Mouse (Mus musculus): ENCODE results near the gene Trappc10.
"Not testable (repeated sequence)": the region's sequence is repeated elsewhere in the genome, so short reads cannot be mapped to it uniquely, and the experiment has no call there.

Trappc10 gene

GRCm38 (mm10) chr10:78216376-78217083 is 27.9 kb downstream of the Trappc10 start:
- in situ Hi-C loops (cut with MboI, MseI) = no loop called here

DNA sequence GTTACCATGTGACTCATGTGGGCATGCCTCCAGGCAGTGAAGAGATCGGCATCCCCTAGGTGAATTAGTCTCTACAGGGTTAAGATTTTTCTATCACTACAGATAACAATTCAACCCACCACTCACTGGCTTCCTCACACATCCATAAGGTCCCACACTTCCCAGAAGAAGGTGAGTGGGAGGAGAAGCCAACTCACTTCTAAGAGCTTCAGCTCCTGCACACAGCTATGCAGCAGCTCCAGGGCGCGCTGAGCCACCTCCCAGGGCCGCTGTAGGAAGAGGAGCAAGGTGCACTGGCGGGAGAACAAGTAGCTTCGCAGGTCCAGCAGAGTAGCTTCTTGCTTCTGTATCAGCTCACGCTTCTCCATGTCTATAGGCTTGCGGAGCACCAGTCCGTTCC is 30.1 kb downstream of the Trappc10 start:
- in situ Hi-C loops (cut with MboI, MseI) = no loop called here

- in situ Hi-C loops (cut with MboI, MseI) = no loop called here
Measured at GRCm38 (mm10) chr10:78211311-78211710, 33.1 kb downstream of the Trappc10 start.

DNA sequence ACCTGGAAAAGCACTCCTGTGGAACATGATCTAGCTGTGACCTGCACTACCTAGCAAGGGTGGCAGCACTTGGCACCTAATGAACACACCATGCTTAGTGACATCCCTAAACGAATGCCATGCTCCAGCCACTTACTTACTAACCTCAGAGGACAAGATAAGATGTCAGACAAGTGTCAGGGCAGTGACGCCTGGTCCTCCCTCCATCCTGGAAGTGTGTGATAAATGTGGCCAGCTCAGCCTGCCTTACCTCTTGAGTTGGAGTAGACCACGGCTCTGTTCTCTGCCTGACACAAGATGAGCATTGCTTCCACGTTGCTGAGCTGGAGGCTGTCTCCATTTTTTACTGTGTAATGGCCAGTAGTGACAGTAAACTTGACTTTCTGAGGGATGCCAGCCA is 43.3 kb downstream of the Trappc10 start:
- in situ Hi-C loops (cut with MboI, MseI) = no loop called here

DNA sequence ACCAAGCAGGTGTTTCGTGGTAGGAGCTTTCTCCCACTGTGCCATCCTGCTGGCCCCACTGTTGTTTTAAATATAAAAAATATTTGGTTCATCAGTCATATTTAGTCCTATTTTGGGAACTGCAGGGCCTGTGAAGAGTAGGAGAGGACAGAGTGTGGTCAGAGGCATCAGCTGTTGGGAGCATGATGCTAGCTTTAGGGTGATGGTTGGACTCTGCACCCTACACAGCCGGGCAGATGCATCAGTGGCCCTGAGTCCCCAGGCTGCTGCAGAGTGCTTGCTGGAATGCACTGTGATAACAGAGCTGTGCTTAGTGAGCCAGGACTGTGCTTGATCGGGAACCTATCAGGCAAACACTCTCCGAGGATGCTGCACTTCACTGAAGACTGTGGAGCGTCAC is 51.5 kb downstream of the Trappc10 start:
- in situ Hi-C loops (cut with MboI, MseI) = no loop called here

DNA sequence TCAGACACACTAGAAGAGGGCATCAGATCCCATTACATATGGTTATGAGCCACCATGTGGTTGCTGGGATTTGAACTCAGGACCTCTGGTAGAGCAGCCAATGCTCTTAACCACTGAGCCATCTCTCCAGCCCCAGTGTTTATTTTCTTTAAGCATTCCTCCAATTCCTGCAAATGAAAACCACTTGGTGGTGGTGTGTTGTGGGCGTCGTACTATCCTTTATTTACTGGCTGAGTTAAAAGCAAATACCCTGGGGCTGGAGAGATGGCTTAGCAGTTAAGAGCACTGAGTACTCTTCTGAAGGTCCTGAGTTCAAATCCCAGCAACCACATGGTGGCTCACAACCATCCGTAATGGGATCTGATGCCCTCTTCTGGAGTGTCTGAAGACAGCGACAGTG is 58.4 kb downstream of the Trappc10 start:
- in situ Hi-C loops (cut with MboI, MseI) = not testable (repeated sequence)

- in situ Hi-C loops (cut with MboI, MseI) = no loop called here
Measured at GRCm38 (mm10) chr10:78185381-78185725, 59.1 kb downstream of the Trappc10 start.

- in situ Hi-C loops (cut with MboI, MseI) = no loop called here
Measured at GRCm38 (mm10) chr10:78184531-78185380, 59.7 kb downstream of the Trappc10 start, which contains the start of gene Pwp2. TSS of gene Pwp2 (minus strand) at chr10:78185149.

DNA sequence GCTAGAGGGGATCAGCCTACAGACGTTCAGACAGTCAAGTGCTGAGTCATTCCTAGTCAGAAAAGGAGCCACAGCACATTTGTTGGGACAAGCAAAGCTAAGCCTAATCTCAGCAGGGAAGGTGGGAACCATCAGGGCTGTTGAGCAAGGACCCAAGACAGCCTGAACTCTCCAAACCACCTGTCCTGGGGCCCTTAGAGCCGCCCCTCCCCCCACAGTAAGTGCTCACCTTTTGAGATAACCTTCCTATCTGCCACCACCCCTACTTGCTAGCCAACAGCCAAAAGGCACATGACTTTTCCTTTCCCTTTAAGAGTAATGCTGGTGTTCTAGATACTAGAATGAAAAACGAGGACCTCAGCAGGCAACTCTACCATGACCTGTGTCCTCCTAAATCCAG is 60.9 kb downstream of the Trappc10 start:
- in situ Hi-C loops (cut with MboI, MseI) = no loop called here

GRCm38 (mm10) chr10:78182321-78182720 is 62.1 kb downstream of the Trappc10 start:
- in situ Hi-C loops (cut with MboI, MseI) = no loop called here

DNA sequence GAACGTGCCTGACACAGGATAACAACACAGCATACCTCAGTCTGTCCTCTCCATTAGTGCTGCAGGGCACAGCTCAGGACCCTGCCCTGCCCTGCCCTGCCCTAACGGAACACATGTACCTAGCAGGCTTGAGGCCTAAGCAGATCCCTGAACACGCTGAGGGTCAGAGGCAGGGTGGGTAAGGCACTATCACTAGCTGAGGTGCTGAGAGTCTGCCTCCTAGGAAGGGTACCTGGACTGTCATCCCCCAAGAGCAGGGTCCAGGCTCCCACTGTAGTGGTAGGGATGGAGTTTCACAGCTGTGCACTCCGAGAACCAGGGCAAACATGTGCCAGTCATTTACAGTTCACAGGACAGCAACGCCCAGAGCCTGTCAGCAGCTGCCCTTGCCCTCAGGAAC is 70.0 kb downstream of the Trappc10 start:
- in situ Hi-C loops (cut with MboI, MseI) = no loop called here

DNA sequence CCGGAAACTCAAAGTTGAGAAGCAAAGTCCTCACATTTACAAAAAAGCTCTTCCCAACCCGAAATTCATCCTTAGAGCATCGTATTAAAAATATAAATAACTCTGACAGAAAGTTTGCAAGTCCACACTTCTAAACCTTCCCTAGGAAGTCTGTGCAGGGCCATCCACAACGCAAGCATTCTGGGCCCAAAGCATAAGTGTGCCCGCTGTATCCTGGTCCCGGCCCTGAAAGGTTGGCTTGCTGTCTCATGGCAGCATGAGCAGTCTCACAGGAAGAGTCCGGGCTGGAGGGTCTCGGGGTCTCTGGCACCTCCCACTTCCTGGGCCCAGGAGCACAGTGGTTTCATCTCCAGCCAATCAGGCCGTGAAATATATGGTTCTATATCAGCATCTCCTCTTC is 72.9 kb downstream of the Trappc10 start:
- in situ Hi-C loops (cut with MboI, MseI) = no loop called here

DNA sequence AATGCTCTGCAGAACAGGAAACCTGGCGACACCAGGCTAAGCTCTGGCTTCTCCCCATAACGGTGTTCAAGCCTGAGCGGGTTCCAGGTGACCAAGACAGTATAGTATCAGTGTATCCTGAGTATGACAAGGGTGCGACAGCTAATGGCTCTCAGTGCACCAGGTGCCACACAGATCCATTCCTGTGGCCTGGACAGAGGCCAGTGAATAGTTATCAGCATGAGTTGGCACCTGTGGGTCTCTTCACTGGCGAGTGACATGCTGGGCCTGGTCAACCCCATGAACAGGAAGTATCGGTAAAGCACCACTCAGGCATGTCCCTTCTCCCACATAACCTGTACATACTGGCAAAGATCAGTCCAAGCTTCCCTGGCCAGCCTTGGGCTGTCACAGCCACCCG is 73.4 kb downstream of the Trappc10 start:
- in situ Hi-C loops (cut with MboI, MseI) = no loop called here

- in situ Hi-C loops (cut with MboI, MseI) = no loop called here
Measured at GRCm38 (mm10) chr10:78170445-78170844, 74.0 kb downstream of the Trappc10 start.

DNA sequence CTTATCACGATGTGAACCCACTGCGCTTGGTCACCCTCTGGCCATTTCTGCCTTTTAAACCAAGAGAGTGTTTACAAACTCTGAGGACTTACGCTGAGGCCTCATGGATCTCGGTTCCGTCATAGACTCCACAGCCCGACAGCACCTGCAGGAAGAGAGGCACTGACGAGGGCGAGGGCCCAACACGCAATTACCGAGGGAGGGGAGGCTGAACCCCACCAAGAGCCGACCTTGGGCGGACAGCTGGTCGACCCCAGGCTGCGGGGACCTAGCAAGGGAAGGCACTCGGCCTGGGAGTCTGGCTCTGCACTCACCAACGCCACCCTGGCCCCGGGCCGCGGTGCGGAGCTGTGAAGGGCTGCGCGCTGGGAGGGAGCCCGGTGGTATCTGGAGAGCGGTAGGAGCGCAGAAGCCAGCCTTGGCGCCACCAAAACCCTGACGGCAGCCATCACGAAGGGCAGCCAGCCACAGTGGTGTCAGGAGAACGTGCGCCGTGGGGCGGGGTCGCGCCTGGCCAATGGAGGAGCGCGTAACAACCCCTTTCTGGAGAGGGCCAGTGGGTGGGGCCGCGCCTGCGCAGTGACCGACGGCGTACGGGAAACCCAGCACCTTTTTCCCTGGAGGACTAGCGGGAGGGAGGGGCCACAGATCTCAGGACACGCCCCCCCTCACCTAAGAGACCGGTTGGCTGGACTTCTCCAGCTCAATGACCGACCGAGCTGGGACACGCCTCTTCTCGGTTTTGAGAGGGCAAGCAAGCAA is 75.0 kb downstream of the Trappc10 start, which contains the start of gene D10Jhu81e:
D10Jhu81e (minus strand) TSS at position 502 of the 762 bp plus-strand sequence.
- in situ Hi-C loops (cut with MboI, MseI) = loop anchor here in 1 of 2 experiments (10.0 kb wide), 1 partner anchor 565 kb away; the partner anchor contains the start of genes Gm49325 and Sumo3

GRCm38 (mm10) chr10:78168792-78169191 is 75.6 kb downstream of the Trappc10 start:
- in situ Hi-C loops (cut with MboI, MseI) = loop anchor here in 1 of 2 experiments (10.0 kb wide), 1 partner anchor 564 kb away; the partner anchor contains the start of genes Gm49325 and Sumo3

DNA sequence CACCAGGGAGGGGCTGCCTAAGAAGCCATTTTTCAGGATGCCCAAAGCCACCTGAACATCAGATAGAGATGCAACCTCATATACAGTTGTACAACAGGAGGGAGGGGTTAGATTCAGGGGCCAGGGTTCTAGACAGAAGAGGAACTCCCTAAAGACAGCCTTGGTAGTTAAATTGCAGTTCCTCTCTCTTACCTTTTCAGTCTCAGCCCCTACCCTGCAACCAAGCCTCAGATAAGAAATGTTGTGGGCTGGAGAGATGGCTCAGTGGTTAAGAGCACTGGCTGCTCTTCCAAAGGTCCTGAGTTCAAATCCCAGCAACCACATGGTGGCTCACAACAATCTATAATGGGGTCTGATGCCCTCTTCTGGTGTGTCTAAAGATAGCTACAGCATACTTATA is 76.7 kb downstream of the Trappc10 start:
- in situ Hi-C loops (cut with MboI, MseI) = loop anchor here in 1 of 2 experiments (10.0 kb wide), 1 partner anchor 563 kb away; the partner anchor contains the start of genes Gm49325 and Sumo3

DNA sequence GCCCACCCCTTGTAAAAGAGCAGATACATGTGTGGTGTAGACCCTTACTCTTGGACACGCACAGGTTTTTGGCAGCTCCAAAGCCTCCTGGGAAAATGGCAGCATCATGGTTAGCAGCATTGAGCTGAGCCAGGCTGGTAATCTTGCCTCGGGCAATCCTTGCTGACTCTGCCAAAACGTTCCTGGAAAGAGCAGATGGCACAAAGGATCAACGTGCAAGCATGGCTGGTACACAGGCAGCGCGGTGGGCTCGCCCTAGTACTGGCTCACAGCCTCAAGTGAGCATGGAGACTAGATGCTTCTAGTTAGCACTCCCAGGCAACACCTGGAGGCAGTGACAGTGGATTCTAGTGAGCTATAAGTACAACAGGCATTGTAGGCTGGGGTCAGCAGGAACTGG is 77.1 kb downstream of the Trappc10 start:
- in situ Hi-C loops (cut with MboI, MseI) = loop anchor here in 1 of 2 experiments (10.0 kb wide), 1 partner anchor 563 kb away; the partner anchor contains the start of genes Gm49325 and Sumo3

DNA sequence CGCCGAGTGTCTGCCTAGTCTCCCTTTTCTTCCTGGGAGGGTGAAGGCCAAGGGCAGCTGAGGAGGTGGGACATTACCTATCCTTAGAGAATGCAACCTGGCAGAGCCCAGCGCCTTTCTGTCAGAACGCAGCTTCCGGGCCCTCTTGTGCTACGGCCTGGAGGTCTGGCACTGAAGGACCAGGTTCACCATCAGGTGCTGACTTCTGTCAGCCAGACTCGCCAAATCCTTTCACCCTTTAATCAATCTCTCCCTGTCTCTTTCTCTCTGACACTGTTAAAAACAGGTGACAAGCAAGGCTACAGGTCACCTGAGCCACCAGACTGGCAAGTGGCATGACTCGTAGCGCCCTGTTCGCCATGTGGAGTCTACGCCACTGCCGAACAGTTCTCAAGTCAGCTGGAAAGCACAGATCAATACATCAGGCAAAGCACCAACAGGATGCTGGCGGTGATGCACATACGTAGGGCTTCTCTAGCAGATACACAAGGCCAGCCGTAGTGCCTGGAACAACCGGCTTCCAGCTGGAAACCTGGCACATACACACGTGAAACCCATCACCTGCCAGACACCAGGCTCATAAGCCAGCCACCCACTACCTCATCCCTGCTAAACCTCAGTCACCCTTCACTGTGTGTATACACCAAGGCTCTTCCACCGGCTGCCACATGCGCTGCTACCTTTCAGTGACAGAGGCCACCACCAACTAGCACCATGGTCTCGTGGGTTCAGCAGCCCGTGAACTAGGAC is 79.0 kb downstream of the Trappc10 start:
- in situ Hi-C loops (cut with MboI, MseI) = loop anchor here in 1 of 2 experiments (10.0 kb wide), 1 partner anchor 561 kb away; the partner anchor contains the start of genes Gm49325 and Sumo3

GRCm38 (mm10) chr10:78164786-78165185 is 79.7 kb downstream of the Trappc10 start:
- in situ Hi-C loops (cut with MboI, MseI) = loop anchor here (5.0 to 10.0 kb wide), 3 partner anchors 132 to 560 kb away; partner anchors contain the start of genes Gm49325 (in 1 of the 2) and Sumo3 (in 1 of the 2)
